Comparison of ENCODE assay signal across 8 mouse cellular contexts in genomic region chrX:95881111-95881510, GRCm38 (mm10).
"Had no signal": no experiment of that assay in that cellular context is flagged by ENCODE, and none has a peak within 500 bp of the region (broad histone marks: within the 10 kb centered on the region; RNA-seq: fewer than 3 reads in every experiment).

No protein-coding gene starts in this region.

- H3K27ac ChIP-seq: kidney, embryonic 15.5 days; limb, embryonic 15.5 days; liver, embryonic 12.5 days; lung, embryonic 15.5 days; midbrain, embryonic 13.5 days had no signal

- H3K4me2 ChIP-seq: kidney, embryonic 15.5 days; limb, embryonic 15.5 days; liver, embryonic 12.5 days; lung, embryonic 15.5 days; midbrain, embryonic 13.5 days had no signal

- H3K4me1 ChIP-seq: kidney, embryonic 15.5 days; limb, embryonic 15.5 days; liver, embryonic 12.5 days; lung, embryonic 15.5 days; midbrain, embryonic 13.5 days had no signal

- H3K4me3 ChIP-seq: kidney, embryonic 15.5 days; limb, embryonic 15.5 days; liver, embryonic 12.5 days; lung, embryonic 15.5 days; midbrain, embryonic 13.5 days had no signal

- ATAC-seq: intestine, postnatal 0 days; liver, embryonic 12.5 days; midbrain, embryonic 13.5 days had no signal

- H3K27me3 ChIP-seq: kidney, embryonic 15.5 days; limb, embryonic 15.5 days; liver, embryonic 12.5 days; lung, embryonic 15.5 days; midbrain, embryonic 13.5 days had no signal

- H3K9ac ChIP-seq: kidney, embryonic 15.5 days; limb, embryonic 15.5 days; liver, embryonic 12.5 days; lung, embryonic 15.5 days; midbrain, embryonic 13.5 days had no signal

- DNase-seq: kidney, postnatal 14 days; right cerebral cortex, postnatal 14 days had no signal

- H3K9me3 ChIP-seq: kidney, embryonic 15.5 days; limb, embryonic 15.5 days; liver, embryonic 12.5 days; lung, embryonic 15.5 days; midbrain, embryonic 13.5 days had no signal

- H3K36me3 ChIP-seq: kidney, embryonic 15.5 days; limb, embryonic 15.5 days; liver, embryonic 12.5 days; lung, embryonic 15.5 days; midbrain, embryonic 13.5 days had no signal
